Mouse (Mus musculus): ENCODE data around the gene Pak1. TPM values are rescaled to one million over a fixed set of nuclear protein-coding genes. Genes with fewer than 3 reads are reported as not detected.

The Pak1 gene
- polyA plus RNA-seq, 1 experiment: 3.1 TPM

- H3K9me3 ChIP-seq: peaks cover 3% of the 10 kb centered on the region; the same call in 1 of the 2 replicates
- H3K27me3 ChIP-seq (replicated peaks): peaks cover 5% of the 10 kb centered on the region
- no peak overlapping the region for H3K4me3 ChIP-seq (replicated peaks)
- H3K4me1 ChIP-seq: no peaks in the 10 kb centered on the region
- TF ChIP-seq FLI1 (IDR thresholded peaks at IDR 0.05; ENCODE audit: low read length) (no peak), GATA1 (IDR thresholded peaks at IDR 0.05; ENCODE audit: borderline replicate concordance, low read length) (no peak)
- no peaks in the 10 kb centered on the region for H3K36me3 ChIP-seq (replicated peaks; ENCODE audit: low read length)
These were observed 16.1 kb downstream of the Pak1 start for GRCm38 (mm10) chr7:97804245-97805066.

- Histone ChIP-seq H3K9me3 (peaks cover 2% of the 10 kb centered on the region; the same call in 1 of the 2 replicates), H3K36me3 (replicated peaks; ENCODE audit: low read length) (no peaks in the 10 kb centered on the region), H3K4me1 (no peaks in the 10 kb centered on the region), H3K4me3 (replicated peaks) (no peak overlapping the region), H3K27me3 (replicated peaks) (peaks cover under 1% of the 10 kb centered on the region)
- TF ChIP-seq GATA1 (IDR thresholded peaks at IDR 0.05; ENCODE audit: borderline replicate concordance, low read length): no peak
- TF ChIP-seq FLI1 (IDR thresholded peaks at IDR 0.05; ENCODE audit: low read length): no peak
These were observed 16.7 kb downstream of the Pak1 start for GRCm38 (mm10) chr7:97805067-97805365.

GRCm38 (mm10) chr7:97809307-97809706 is 21.0 kb downstream of the Pak1 start:
- Histone ChIP-seq H3K27me3 (replicated peaks) (no peaks in the 10 kb centered on the region), H3K4me1 (no peaks in the 10 kb centered on the region), H3K36me3 (replicated peaks; ENCODE audit: low read length) (no peaks in the 10 kb centered on the region), H3K4me3 (replicated peaks) (no peak overlapping the region), H3K9me3 (no peaks in the 10 kb centered on the region)
- TF ChIP-seq FLI1 (IDR thresholded peaks at IDR 0.05; ENCODE audit: low read length) (no peak), GATA1 (IDR thresholded peaks at IDR 0.05; ENCODE audit: borderline replicate concordance, low read length) (no peak)

- Histone ChIP-seq H3K4me3 (replicated peaks) (no peak overlapping the region), H3K9me3 (no peaks in the 10 kb centered on the region), H3K27me3 (replicated peaks) (no peaks in the 10 kb centered on the region), H3K4me1 (no peaks in the 10 kb centered on the region), H3K36me3 (replicated peaks; ENCODE audit: low read length) (no peaks in the 10 kb centered on the region)
- TF ChIP-seq FLI1 (IDR thresholded peaks at IDR 0.05; ENCODE audit: low read length): no peak
- no peak for TF ChIP-seq GATA1 (IDR thresholded peaks at IDR 0.05; ENCODE audit: borderline replicate concordance, low read length)
These were observed 33.5 kb downstream of the Pak1 start for GRCm38 (mm10) chr7:97821875-97822274.

- H3K36me3 ChIP-seq (replicated peaks; ENCODE audit: low read length): no peaks in the 10 kb centered on the region
- no peaks in the 10 kb centered on the region for H3K27me3 ChIP-seq (replicated peaks)
- H3K4me3 ChIP-seq (replicated peaks): no peak overlapping the region
- no peaks in the 10 kb centered on the region for H3K9me3 ChIP-seq
- TF ChIP-seq FLI1 (IDR thresholded peaks at IDR 0.05; ENCODE audit: low read length): no peak
- no peaks in the 10 kb centered on the region for H3K4me1 ChIP-seq
These were observed 40.8 kb downstream of the Pak1 start for GRCm38 (mm10) chr7:97829091-97829490.

GRCm38 (mm10) chr7:97830739-97831138 is 42.4 kb downstream of the Pak1 start:
- H3K4me1 ChIP-seq: no peaks in the 10 kb centered on the region
- no peaks in the 10 kb centered on the region for H3K36me3 ChIP-seq (replicated peaks; ENCODE audit: low read length)
- no peak overlapping the region for H3K4me3 ChIP-seq (replicated peaks)
- H3K9me3 ChIP-seq: no peaks in the 10 kb centered on the region
- no peaks in the 10 kb centered on the region for H3K27me3 ChIP-seq (replicated peaks)
- no peak for TF ChIP-seq FLI1 (IDR thresholded peaks at IDR 0.05; ENCODE audit: low read length)
- TF ChIP-seq GATA1 (IDR thresholded peaks at IDR 0.05; ENCODE audit: borderline replicate concordance, low read length): no peak

GRCm38 (mm10) chr7:97832987-97833386 is 44.6 kb downstream of the Pak1 start:
- H3K27me3 ChIP-seq (replicated peaks): no peaks in the 10 kb centered on the region
- TF ChIP-seq GATA1 (IDR thresholded peaks at IDR 0.05; ENCODE audit: borderline replicate concordance, low read length) (no peak), FLI1 (IDR thresholded peaks at IDR 0.05; ENCODE audit: low read length) (no peak)
- H3K4me1 ChIP-seq: no peaks in the 10 kb centered on the region
- H3K36me3 ChIP-seq (replicated peaks; ENCODE audit: low read length): no peaks in the 10 kb centered on the region
- H3K9me3 ChIP-seq: no peaks in the 10 kb centered on the region
- no peak overlapping the region for H3K4me3 ChIP-seq (replicated peaks)

GRCm38 (mm10) chr7:97838574-97838973 is 50.2 kb downstream of the Pak1 start:
- no peak overlapping the region for H3K4me3 ChIP-seq (replicated peaks)
- no peaks in the 10 kb centered on the region for H3K27me3 ChIP-seq (replicated peaks)
- TF ChIP-seq FLI1 (IDR thresholded peaks at IDR 0.05; ENCODE audit: low read length) (no peak), GATA1 (IDR thresholded peaks at IDR 0.05; ENCODE audit: borderline replicate concordance, low read length) (no peak)
- no peaks in the 10 kb centered on the region for H3K36me3 ChIP-seq (replicated peaks; ENCODE audit: low read length)
- H3K9me3 ChIP-seq: no peaks in the 10 kb centered on the region
- H3K4me1 ChIP-seq: peaks cover 15% of the 10 kb centered on the region

- peaks cover 24% of the 10 kb centered on the region for H3K4me1 ChIP-seq
- H3K9me3 ChIP-seq: no peaks in the 10 kb centered on the region
- H3K36me3 ChIP-seq (replicated peaks; ENCODE audit: low read length): no peaks in the 10 kb centered on the region
- H3K4me3 ChIP-seq (replicated peaks): no peak overlapping the region
- TF ChIP-seq GATA1 (IDR thresholded peaks at IDR 0.05; ENCODE audit: borderline replicate concordance, low read length): no peak
- no peak for TF ChIP-seq FLI1 (IDR thresholded peaks at IDR 0.05; ENCODE audit: low read length)
- no peaks in the 10 kb centered on the region for H3K27me3 ChIP-seq (replicated peaks)
These were observed 53.0 kb downstream of the Pak1 start for GRCm38 (mm10) chr7:97841311-97841710.

- Histone ChIP-seq H3K9me3 (no peaks in the 10 kb centered on the region), H3K4me1 (peaks cover 24% of the 10 kb centered on the region), H3K4me3 (replicated peaks) (peak overlapping the region; percentile 92), H3K36me3 (replicated peaks; ENCODE audit: low read length) (no peaks in the 10 kb centered on the region), H3K27me3 (replicated peaks) (no peaks in the 10 kb centered on the region)
- TF ChIP-seq FLI1 (IDR thresholded peaks at IDR 0.05; ENCODE audit: low read length) (no peak), GATA1 (IDR thresholded peaks at IDR 0.05; ENCODE audit: borderline replicate concordance, low read length) (no peak)
These were observed 54.0 kb downstream of the Pak1 start for GRCm38 (mm10) chr7:97842332-97842731.
